In genomic region chr2:6707276-6707675, GRCm38 (mm10) we compare ENCODE assay signal across 10 mouse cellular contexts.
DNase-seq lines count a peak whose midpoint lies in the region; ATAC-seq lines count a peak whose summit lies in the region.
"Had no signal": no experiment of that assay in that cellular context is flagged by ENCODE, and none has a peak within 500 bp of the region (broad histone marks: within the 10 kb centered on the region; RNA-seq: fewer than 3 reads in every experiment).

No protein-coding gene starts in this region.

- H3K27ac ChIP-seq in hindbrain, embryonic 10.5 days: peak overlapping the region; percentile 77
- H3K27ac ChIP-seq in hindbrain, embryonic 12.5 days: no peak overlapping the region
- H3K27ac ChIP-seq in intestine, embryonic 16.5 days (ENCODE audit: low read length): no peak overlapping the region
- H3K27ac ChIP-seq: neural tube, embryonic 13.5 days had no signal

- WGBS in hindbrain, embryonic 10.5 days: 38% methylated on average over 2 of the region's 2 CpGs
- 35% methylated on average over 2 of the region's 2 CpGs for WGBS in hindbrain, embryonic 12.5 days
- WGBS in intestine, embryonic 16.5 days: 38% methylated on average over 2 of the region's 2 CpGs

- no peak for ATAC-seq in hindbrain, embryonic 12.5 days (ENCODE audit: low FRiP score)
- ATAC-seq in megakaryocyte progenitor cell, adult 5-6 weeks (replicated peaks; ENCODE audit: poor library complexity): peak; percentile 69
- ATAC-seq in intestine, embryonic 16.5 days: no peak

- H3K36me3 ChIP-seq in hindbrain, embryonic 10.5 days: no peaks in the 10 kb centered on the region
- no peaks in the 10 kb centered on the region for H3K36me3 ChIP-seq in hindbrain, embryonic 12.5 days
- no peaks in the 10 kb centered on the region for H3K36me3 ChIP-seq in intestine, embryonic 16.5 days (ENCODE audit: control insufficient read depth, insufficient read depth, low read length)
- H3K36me3 ChIP-seq: neural tube, embryonic 13.5 days had no signal

- H3K9me3 ChIP-seq in hindbrain, embryonic 10.5 days: no peaks in the 10 kb centered on the region
- H3K9me3 ChIP-seq in hindbrain, embryonic 12.5 days (replicated peaks): no peaks in the 10 kb centered on the region
- H3K9me3 ChIP-seq in intestine, embryonic 16.5 days (ENCODE audit: control insufficient read depth, low read length): no peaks in the 10 kb centered on the region
- H3K9me3 ChIP-seq: neural tube, embryonic 13.5 days had no signal

- H3K4me1 ChIP-seq in hindbrain, embryonic 10.5 days (replicated peaks): peaks cover 18% of the 10 kb centered on the region
- peaks cover 14% of the 10 kb centered on the region for H3K4me1 ChIP-seq in hindbrain, embryonic 12.5 days
- H3K4me1 ChIP-seq in intestine, embryonic 16.5 days (ENCODE audit: control insufficient read depth, insufficient read depth, low read length): no peaks in the 10 kb centered on the region; the same call in 1 of the 2 replicates

- H3K9ac ChIP-seq in hindbrain, embryonic 12.5 days: no peak overlapping the region
- no peak overlapping the region for H3K9ac ChIP-seq in intestine, embryonic 16.5 days (ENCODE audit: low read depth, low read length)
- H3K9ac ChIP-seq: neural tube, embryonic 13.5 days had no signal

- H3K4me3 ChIP-seq in hindbrain, embryonic 10.5 days: no peak overlapping the region
- H3K4me3 ChIP-seq in hindbrain, embryonic 12.5 days: no peak overlapping the region
- H3K4me3 ChIP-seq in intestine, embryonic 16.5 days (ENCODE audit: low read length): no peak overlapping the region
- H3K4me3 ChIP-seq: neural tube, embryonic 13.5 days had no signal

- H3K27me3 ChIP-seq in hindbrain, embryonic 10.5 days (ENCODE audit: insufficient read depth, poor library complexity, severe bottlenecking): no peaks in the 10 kb centered on the region
- H3K27me3 ChIP-seq in hindbrain, embryonic 12.5 days: no peaks in the 10 kb centered on the region
- no peaks in the 10 kb centered on the region for H3K27me3 ChIP-seq in intestine, embryonic 16.5 days (replicated peaks; ENCODE audit: control insufficient read depth, insufficient read depth, low read length)
- H3K27me3 ChIP-seq: neural tube, embryonic 13.5 days had no signal

- H3K4me2 ChIP-seq in hindbrain, embryonic 12.5 days (replicated peaks): no peak overlapping the region
- no peak overlapping the region for H3K4me2 ChIP-seq in intestine, embryonic 16.5 days (ENCODE audit: low read depth, low read length)
- H3K4me2 ChIP-seq: neural tube, embryonic 13.5 days had no signal

- no peak for DNase-seq in hindbrain, embryonic 10.5 days (ENCODE audit: low spot score)
- DNase-seq in B cell, adult 2 months: peak; percentile 65 to 74
- DNase-seq in T-cell, adult 2 months (ENCODE audit: low spot score): peak; percentile 85
- DNase-seq in Muller cell, postnatal 12 days (ENCODE audit: inconsistent ontology term): no peak
- no peak for DNase-seq in urinary bladder, postnatal 4 days (ENCODE audit: low spot score in 2 of 2)
- DNase-seq: kidney, adult 11 months had no signal

Comparison
In these comparisons a context has a peak if more than half of its experiments do, and no peak if none do; other contexts are left out.
1. DNase-seq: peak in B cell, adult 2 months (2 of 2) and T-cell, adult 2 months (single experiment); none in hindbrain, embryonic 10.5 days (single experiment), Muller cell, postnatal 12 days (single experiment) and urinary bladder, postnatal 4 days (0 of 2).